Mouse (Mus musculus): ENCODE data around the gene Gm5741. TPM values are rescaled to one million over a fixed set of nuclear protein-coding genes. Genes with fewer than 3 reads are reported as not detected.

Gm5741 gene
- polyA plus RNA-seq, 1 experiment: not detected

DNA sequence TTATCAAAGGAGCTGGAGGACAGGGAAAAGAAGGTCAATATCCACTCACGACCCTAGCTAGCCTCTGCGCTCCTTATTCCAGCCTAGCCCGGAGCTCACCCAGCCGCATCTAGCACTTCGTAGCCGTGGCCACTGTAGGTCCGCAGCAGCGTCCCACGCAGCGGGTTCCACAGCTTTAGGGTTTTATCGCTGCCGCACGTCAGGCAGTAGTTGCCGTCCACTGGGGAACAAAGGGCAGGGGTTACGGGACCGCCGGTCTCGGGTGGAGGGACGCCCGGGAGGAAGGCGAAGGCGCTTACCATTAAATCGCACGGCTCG is 12.4 kb upstream of the Gm5741 start:
- Histone ChIP-seq H3K27ac (ENCODE audit: insufficient read depth, low read depth, low read length) (0 out of 2 replicates have a peak overlapping the region, but pooled peaks have one; percentile 55), H3K4me1 (ENCODE audit: control insufficient read depth, insufficient read depth, low read length) (peaks cover 22% of the 10 kb centered on the region), H3K4me3 (ENCODE audit: insufficient read depth, low read depth, low read length) (peak overlapping the region; percentile 70)
- under 1% methylated on average over 25 of the region's 25 CpGs for WGBS
- no peak for TF ChIP-seq CTCF (IDR thresholded peaks at IDR 0.05; ENCODE audit: insufficient read depth, low read depth, low read length)
- no peak for TF ChIP-seq POLR2A (IDR thresholded peaks at IDR 0.05; ENCODE audit: insufficient read depth, low read depth, low read length)

GRCm38 (mm10) chr8:85076993-85077392 is 9.2 kb upstream of the Gm5741 start:
- H3K4me1 ChIP-seq (ENCODE audit: control insufficient read depth, insufficient read depth, low read length): peaks cover 25% of the 10 kb centered on the region
- no peak overlapping the region for H3K27ac ChIP-seq (ENCODE audit: insufficient read depth, low read depth, low read length)
- WGBS: 0% methylated on average over 2 of the region's 2 CpGs
- no peak overlapping the region for H3K4me3 ChIP-seq (ENCODE audit: insufficient read depth, low read depth, low read length)
- TF ChIP-seq CTCF (IDR thresholded peaks at IDR 0.05; ENCODE audit: insufficient read depth, low read depth, low read length) (peak; percentile 57), POLR2A (IDR thresholded peaks at IDR 0.05; ENCODE audit: insufficient read depth, low read depth, low read length) (no peak)

DNA sequence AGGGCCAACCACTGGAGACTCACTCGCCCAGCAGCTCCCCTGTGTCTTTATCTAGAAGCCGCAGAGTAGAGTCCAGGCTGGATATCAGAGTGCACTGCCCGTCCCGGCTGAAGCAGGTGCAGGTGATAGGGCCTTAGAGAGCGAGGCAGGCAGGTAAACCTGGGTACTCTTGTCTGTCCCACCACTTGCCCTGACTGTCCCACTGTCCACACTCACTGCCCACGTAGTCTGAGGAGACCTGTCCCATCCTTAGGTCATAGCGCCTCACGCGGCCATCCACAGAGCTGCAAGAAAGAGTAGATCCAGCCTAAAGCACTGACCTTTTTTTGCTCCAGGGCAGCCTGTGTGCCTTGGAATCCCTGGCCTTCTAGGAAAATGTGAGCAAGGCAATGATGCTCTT is 8.2 kb upstream of the Gm5741 start:
- no peak for TF ChIP-seq POLR2A (IDR thresholded peaks at IDR 0.05; ENCODE audit: insufficient read depth, low read depth, low read length)
- 0 out of 2 replicates have a peak, but pooled peaks have one; percentile 5 for TF ChIP-seq CTCF (IDR thresholded peaks at IDR 0.05; ENCODE audit: insufficient read depth, low read depth, low read length)
- H3K4me1 ChIP-seq (ENCODE audit: control insufficient read depth, insufficient read depth, low read length): peaks cover 16% of the 10 kb centered on the region
- no peak overlapping the region for H3K27ac ChIP-seq (ENCODE audit: insufficient read depth, low read depth, low read length)
- 74% methylated on average over 9 of the region's 9 CpGs for WGBS
- no peak overlapping the region for H3K4me3 ChIP-seq (ENCODE audit: insufficient read depth, low read depth, low read length)

DNA sequence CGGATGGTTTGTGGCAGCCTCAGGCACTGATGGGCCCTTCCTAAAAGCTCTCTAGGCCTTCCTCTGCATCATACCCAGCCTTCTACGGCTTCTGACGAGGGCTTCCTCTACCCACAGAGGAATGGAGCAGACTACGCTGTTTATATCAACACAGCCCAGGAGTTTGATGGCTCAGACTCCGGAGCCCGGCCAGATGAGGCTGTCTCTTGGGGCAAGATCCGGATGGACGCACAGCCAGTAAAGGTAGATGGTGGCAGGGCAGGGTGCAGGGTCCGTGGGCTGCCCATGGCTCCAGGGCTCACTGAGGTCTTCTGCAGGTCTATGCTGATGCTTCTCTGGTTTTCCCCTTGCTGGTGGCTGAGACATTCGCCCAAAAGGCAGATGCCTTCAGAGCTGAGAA is 6.8 kb upstream of the Gm5741 start:
- H3K27ac ChIP-seq (ENCODE audit: insufficient read depth, low read depth, low read length): no peak overlapping the region
- H3K4me3 ChIP-seq (ENCODE audit: insufficient read depth, low read depth, low read length): no peak overlapping the region
- peaks cover 13% of the 10 kb centered on the region for H3K4me1 ChIP-seq (ENCODE audit: control insufficient read depth, insufficient read depth, low read length)
- TF ChIP-seq CTCF (IDR thresholded peaks at IDR 0.05; ENCODE audit: insufficient read depth, low read depth, low read length): no peak
- TF ChIP-seq POLR2A (IDR thresholded peaks at IDR 0.05; ENCODE audit: insufficient read depth, low read depth, low read length): no peak
- 96% methylated on average over 10 of the region's 10 CpGs for WGBS

DNA sequence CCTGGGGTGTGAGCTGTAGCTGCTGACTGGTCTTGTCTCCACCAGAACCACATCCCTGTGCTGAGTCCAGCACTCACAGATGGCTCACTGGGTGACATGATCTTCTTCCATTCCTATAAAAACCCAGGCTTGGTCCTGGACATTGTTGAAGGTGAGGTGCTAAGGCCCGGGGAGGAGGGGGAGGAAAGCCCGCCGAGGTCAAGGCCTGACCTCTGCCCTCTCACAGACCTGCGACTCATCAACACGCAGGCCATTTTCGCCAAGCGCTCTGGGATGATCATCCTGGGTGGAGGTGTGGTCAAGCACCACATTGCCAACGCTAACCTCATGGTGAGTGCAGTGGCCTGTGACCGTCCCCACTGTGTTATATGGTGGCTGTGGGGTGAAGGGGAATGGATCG is 6.4 kb upstream of the Gm5741 start:
- 90% methylated on average over 10 of the region's 10 CpGs for WGBS
- Histone ChIP-seq H3K4me3 (ENCODE audit: insufficient read depth, low read depth, low read length) (no peak overlapping the region), H3K27ac (ENCODE audit: insufficient read depth, low read depth, low read length) (no peak overlapping the region), H3K4me1 (ENCODE audit: control insufficient read depth, insufficient read depth, low read length) (peaks cover 10% of the 10 kb centered on the region)
- TF ChIP-seq POLR2A (IDR thresholded peaks at IDR 0.05; ENCODE audit: insufficient read depth, low read depth, low read length): no peak

DNA sequence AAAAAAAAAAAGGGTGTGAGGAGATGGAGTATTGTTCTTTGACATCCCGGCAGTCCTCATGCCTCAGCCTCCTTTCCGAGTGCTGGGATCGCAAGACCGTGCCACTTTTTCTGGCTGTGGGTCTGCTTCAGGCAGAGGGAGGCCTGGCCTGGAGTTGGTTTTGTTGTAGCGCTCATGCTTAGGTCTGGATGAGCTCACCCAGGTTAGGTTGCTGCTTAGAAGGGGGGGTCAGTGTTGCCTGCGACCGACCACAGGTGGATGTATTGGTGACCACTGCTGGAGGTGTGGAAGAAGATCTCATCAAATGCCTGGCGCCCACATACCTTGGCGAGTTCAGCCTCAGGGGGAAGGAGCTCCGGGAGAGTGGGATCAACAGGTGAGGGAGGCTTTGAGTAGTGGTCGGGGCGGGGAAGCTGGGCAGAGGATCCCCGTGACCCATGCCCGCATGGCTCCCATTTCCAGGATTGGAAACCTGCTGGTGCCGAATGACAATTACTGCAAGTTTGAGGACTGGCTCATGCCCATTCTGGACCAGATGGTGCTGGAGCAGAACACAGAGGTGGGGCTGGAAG is 5.3 kb upstream of the Gm5741 start:
- no peak overlapping the region for H3K4me3 ChIP-seq (ENCODE audit: insufficient read depth, low read depth, low read length)
- no peak for TF ChIP-seq CTCF (IDR thresholded peaks at IDR 0.05; ENCODE audit: insufficient read depth, low read depth, low read length)
- TF ChIP-seq POLR2A (IDR thresholded peaks at IDR 0.05; ENCODE audit: insufficient read depth, low read depth, low read length): no peak
- WGBS: 91% methylated on average over 15 of the region's 15 CpGs
- no peak overlapping the region for H3K27ac ChIP-seq (ENCODE audit: insufficient read depth, low read depth, low read length)
- peaks cover 10% of the 10 kb centered on the region for H3K4me1 ChIP-seq (ENCODE audit: control insufficient read depth, insufficient read depth, low read length)

- TF ChIP-seq CTCF (IDR thresholded peaks at IDR 0.05; ENCODE audit: insufficient read depth, low read depth, low read length) (no peak), POLR2A (IDR thresholded peaks at IDR 0.05; ENCODE audit: insufficient read depth, low read depth, low read length) (no peak)
- 20% methylated on average over 9 of the region's 9 CpGs for WGBS
- Histone ChIP-seq H3K4me1 (ENCODE audit: control insufficient read depth, insufficient read depth, low read length) (peaks cover 10% of the 10 kb centered on the region), H3K4me3 (ENCODE audit: insufficient read depth, low read depth, low read length) (peak overlapping the region; percentile 80), H3K27ac (ENCODE audit: insufficient read depth, low read depth, low read length) (no peak overlapping the region; the same call in 1 of the 2 replicates)
Observed at GRCm38 (mm10) chr8:85072364-85072929, 4.7 kb upstream of the Gm5741 start.

DNA sequence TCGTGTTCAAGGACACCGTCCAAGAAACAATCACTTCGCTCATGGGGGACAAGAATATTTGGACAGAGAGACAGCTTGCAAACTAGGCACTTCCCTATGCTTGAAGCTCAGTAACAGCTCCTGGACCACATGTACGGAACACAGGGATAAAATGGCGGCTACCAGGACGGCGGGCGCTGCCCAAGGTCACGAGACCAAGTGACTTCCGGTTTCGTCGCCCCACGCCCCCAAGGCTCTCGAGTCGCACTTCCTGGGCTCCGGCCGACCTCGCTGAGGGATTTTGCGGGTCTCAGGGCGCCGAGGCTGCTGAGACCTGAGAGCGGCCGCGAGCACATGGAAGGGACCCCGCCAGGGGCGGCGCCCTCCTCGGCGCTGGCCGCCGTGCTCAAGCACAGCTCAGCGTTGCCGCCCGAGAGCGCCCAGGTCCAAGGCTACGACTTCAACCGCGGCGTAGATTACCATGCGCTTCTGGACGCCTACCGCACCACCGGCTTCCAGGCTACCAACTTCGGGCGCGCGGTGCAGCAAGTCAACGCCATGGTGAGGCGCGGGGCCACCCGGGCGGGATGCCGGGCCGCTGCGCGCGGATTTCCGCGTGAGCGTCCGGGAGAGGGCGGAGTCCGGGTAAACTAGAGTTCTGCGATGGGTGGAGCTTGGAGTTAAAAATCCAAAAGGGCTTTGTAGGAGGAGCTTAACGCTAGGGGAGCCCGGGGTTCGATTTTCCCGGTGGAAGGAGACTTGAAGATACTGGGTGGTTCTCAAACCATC is 3.9 kb upstream of the Gm5741 start, which contains the start of gene Dhps:
TSS of gene Dhps (plus strand) at position 244 of the 768 bp plus-strand sequence.
- peak within 1 kb of the TSS; percentile 80 for H3K4me3 ChIP-seq (ENCODE audit: insufficient read depth, low read depth, low read length)
- peak within 1 kb of the TSS; percentile 78 for H3K27ac ChIP-seq (ENCODE audit: insufficient read depth, low read depth, low read length)
- TF ChIP-seq CTCF (IDR thresholded peaks at IDR 0.05; ENCODE audit: insufficient read depth, low read depth, low read length) (0 out of 2 replicates have a peak, but pooled peaks have one; percentile 19), POLR2A (IDR thresholded peaks at IDR 0.05; ENCODE audit: insufficient read depth, low read depth, low read length) (peak; percentile 56)
- under 1% methylated on average over 68 of the region's 68 CpGs for WGBS
- H3K4me1 ChIP-seq (ENCODE audit: control insufficient read depth, insufficient read depth, low read length): peaks cover 10% of the 10 kb centered on the region

- Histone ChIP-seq H3K4me3 (ENCODE audit: insufficient read depth, low read depth, low read length) (no peak overlapping the region), H3K27ac (ENCODE audit: insufficient read depth, low read depth, low read length) (peak overlapping the region; percentile 76), H3K4me1 (ENCODE audit: control insufficient read depth, insufficient read depth, low read length) (peaks cover 10% of the 10 kb centered on the region)
- 78% methylated on average over 5 of the region's 5 CpGs for WGBS
- TF ChIP-seq CTCF (IDR thresholded peaks at IDR 0.05; ENCODE audit: insufficient read depth, low read depth, low read length) (no peak), POLR2A (IDR thresholded peaks at IDR 0.05; ENCODE audit: insufficient read depth, low read depth, low read length) (no peak)
Observed at GRCm38 (mm10) chr8:85071041-85071440, 3.3 kb upstream of the Gm5741 start.

Measured in olfactory bulb, adult 2 months (tissue).